Mouse (Mus musculus): Measurements from ENCODE around the gene Mccc1. TPM values are rescaled to one million over a fixed set of nuclear protein-coding genes. Genes with fewer than 3 reads are reported as not detected.

The Mccc1 gene
- total RNA-seq (2022) = 10 to 100 TPM; 33.2 to 47.1 (median 39.3) TPM

DNA sequence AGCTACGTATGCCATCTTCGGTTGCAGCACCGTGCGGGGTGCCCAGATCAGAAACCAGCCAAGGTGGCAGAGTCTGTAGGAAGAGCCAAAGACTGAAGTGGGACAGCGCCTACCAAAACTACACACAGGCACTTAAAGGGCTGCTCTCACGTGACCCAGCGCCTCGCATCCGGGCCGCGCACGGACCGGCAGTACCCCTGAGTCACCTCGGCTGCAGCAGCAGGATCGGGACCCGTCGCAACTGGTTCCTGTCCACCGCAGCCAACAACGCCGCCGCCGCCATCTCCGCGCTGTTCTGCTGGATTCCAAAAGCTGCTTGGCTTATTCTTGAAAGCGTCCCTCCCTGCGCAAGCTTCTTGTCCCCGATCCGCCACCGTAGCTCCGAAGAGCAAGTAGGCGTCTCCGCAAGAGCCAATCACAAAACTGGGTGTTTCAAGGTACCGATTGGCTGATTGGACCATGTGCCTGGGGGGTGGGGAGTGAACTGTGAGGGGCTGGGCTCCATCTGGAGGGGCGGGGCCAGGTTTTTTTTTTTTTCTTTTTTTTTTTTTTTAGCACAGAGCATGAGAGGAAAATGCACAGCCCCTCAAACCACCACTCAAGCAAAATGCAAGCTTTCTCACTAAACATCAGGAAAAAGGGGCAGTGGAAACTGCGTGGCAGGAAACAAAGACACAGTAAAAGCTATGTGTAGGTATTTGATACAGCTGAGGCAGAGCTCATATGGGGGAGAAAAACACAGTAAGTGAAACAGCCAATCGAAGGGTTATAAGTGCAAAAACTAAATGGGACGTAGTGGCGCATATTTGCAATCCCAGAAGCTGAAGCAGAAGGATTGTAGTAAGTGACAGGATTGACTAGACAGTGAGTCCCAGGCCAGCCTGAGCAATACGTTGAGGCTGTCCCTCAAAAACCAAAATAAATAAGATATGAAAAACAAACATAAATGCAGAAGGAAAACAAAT lies at the start of gene Mccc1:
Mccc1 (minus strand) TSS at position 404 of the 965 bp plus-strand sequence.
- peak; percentile 96 for DNase-seq (ENCODE audit: low spot score in 2 of 2)

DNA sequence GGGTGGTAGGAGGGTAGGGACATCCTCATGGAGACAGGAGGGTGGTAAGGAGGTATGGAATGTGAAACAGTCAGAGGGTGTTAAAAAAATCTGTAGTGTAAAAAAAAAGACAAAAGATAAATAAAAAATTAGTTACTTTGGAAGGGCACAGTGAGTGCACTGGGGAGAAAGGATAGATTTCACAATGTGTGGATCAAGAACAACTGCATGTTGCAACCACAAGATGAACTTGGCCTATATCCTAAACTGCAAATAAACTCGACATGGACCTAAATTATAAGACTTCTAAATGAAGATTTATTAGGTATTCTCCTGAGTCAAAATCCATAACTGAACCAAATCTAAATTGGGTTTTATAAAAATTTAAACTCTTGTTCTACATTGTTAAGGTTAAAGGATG lies 48.6 kb upstream of the Mccc1 start:
- DNase-seq (ENCODE audit: low spot score in 2 of 2) = no peak

DNA sequence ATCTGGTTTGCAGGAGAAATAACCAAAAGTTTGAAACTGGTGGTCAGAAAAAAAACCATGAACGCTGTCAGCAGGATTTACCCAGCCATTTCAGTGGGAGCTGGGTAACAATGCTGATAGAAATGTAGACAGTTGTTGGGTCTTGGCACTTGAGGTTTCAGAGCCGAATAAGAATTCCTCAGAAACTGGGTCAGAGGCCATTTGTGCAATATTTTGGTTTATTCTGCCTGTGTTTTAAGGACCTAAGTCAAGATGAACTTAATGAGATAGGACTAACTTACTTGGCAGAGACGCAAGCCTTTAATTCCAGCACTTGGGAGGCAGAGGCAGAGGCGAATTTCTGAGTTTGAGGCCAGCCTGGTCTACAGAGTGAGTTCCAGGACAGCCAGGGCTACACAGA lies 44.6 kb upstream of the Mccc1 start:
- no peak for DNase-seq (ENCODE audit: low spot score in 2 of 2)

DNA sequence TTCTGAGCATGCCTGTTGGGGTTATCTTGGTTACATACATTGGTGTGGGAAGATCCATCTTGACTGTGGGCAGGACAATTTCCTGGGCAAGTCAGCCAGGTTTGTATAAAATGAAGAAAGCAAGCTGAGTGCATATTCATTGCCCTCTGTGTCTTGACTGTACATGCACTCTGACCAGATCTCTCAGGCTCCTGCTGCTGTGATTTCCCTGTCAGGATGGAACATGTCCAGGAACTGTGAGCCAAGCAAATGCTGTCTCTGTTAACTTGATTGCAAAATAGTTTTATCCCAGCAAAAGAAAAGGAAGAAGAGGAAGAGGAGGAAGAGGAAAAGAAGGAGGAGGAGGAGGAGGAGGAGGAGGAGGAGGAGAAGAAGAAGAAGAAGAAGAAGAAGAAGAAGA lies 44.0 kb upstream of the Mccc1 start:
- no peak for DNase-seq (ENCODE audit: low spot score in 2 of 2)

DNA sequence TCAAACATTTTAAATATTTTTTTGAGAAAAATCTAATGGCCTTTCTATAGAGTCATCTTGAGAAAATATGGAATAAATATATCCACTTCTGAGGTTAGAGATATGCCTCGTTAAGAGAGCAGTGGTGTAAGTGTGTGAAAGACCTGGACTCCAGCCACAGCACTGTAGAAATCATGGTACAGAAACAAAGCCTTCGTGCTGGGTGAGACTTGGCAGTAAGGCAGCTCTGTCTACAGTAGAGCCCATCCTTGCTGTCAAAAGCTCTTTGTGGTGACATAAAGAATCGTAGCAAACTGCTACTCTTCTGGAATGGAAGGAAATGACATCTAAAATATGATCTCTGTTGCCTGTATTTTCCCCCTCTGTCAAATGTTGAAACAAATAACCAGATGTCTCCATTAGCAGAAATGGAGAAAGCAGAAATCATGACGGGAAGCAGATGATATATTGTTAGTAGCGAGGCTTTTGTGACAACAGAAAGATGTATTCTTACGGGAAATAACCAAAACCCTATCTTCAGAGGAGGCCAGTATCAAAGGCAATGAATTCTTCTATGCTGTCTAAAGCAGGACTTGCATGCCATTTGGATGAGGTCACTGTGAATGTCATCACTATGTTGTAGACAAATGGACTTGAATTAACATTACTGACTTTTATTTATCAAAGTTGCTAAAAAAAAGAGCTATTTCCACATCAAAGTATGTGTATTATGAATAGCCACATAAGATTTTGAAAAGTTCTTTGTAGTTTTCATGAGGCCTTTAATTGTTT lies 31.4 kb upstream of the Mccc1 start:
- no peak for DNase-seq (ENCODE audit: low spot score in 2 of 2)

DNA sequence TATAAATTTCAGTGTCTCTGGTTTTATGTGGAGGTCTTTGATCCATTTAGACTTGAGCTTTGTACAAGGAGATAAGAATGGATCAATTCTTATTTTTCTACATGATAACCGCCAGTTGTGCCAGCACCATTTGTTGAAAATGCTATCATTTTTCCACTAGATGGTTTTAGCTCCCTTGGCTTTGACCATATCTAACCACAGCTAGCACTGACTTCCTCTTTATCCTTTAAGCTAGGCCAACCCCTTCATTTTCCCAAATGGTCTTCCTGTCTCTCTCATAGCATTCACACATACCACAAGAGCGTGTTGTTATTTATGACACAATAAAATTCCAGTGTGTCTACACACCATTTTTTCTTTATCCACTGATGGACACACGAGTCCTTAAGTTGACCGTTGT lies 29.5 kb upstream of the Mccc1 start:
- no peak for DNase-seq (ENCODE audit: low spot score in 2 of 2)

DNA sequence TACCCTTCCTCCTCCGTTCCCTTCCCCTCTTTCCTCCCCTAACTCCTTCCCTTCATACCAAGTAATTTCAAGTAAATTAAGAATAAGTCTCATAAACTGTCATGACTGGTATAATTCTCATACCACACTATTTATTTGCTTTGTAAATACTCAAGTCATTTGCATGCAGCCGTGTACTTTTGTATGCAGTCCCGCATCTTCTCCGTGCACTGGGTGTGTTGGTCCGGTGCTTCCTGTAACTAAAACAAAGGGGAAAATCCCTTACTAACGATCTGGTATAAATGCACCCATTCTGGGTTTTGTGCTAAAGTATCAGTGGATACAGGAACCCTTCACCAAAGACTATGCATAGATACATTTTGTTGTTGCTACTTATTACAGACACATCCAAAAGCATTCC lies 25.3 kb upstream of the Mccc1 start:
- no peak for DNase-seq (ENCODE audit: low spot score in 2 of 2)

DNA sequence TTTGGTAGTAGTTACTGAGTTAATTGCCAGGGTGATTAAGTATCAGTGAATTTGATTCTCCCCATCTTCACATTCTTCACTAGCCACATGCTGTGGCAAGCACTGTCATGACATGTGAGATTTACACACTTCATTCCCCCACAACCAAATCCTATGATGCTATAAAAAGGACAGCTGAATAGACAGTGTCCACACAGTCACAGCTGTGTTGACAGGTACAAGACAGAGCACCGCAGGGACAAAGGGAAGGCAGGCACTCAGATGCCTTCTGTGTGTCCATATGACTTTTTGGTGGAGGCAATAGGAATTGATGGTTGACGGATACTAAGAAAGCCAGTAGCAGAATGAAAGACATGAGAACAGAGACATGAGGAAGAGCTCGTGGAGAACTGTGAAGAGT lies 10.8 kb upstream of the Mccc1 start:
- no peak for DNase-seq (ENCODE audit: low spot score in 2 of 2)

DNA sequence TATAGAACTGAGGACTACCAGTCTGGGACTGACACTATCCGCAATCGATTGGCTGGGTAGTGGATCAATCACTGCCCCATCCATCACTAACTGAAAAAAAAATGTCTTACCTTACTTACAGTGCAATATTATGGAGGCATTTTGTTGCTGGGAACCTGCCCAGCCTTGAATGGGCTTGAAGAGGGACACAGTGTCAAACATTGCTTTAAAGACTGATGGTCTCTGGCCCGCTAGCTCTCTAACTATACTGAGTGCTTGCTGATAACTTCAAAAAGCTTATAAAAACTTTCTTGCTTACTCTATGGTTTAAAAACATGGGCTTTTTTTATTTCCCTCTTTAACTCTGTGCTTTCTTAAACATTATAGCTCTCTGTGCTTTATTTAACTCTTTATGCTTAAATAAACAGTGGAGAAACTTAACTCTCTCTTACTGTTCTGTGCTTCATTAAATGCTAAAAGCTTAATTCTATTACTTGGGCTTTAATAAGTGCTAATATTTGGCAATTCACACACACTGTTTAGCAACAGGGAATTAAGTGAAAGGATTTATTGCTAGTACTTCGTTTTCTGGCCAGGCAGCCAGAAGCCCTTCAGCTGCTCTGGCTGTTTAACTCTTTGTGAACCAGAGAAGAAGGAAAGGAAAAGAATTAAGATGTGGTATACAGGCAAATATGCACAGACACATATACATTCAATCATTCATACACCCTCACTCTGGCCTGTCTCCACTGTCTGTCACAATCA lies 8.1 kb upstream of the Mccc1 start:
- DNase-seq (ENCODE audit: low spot score in 2 of 2) = no peak

DNA sequence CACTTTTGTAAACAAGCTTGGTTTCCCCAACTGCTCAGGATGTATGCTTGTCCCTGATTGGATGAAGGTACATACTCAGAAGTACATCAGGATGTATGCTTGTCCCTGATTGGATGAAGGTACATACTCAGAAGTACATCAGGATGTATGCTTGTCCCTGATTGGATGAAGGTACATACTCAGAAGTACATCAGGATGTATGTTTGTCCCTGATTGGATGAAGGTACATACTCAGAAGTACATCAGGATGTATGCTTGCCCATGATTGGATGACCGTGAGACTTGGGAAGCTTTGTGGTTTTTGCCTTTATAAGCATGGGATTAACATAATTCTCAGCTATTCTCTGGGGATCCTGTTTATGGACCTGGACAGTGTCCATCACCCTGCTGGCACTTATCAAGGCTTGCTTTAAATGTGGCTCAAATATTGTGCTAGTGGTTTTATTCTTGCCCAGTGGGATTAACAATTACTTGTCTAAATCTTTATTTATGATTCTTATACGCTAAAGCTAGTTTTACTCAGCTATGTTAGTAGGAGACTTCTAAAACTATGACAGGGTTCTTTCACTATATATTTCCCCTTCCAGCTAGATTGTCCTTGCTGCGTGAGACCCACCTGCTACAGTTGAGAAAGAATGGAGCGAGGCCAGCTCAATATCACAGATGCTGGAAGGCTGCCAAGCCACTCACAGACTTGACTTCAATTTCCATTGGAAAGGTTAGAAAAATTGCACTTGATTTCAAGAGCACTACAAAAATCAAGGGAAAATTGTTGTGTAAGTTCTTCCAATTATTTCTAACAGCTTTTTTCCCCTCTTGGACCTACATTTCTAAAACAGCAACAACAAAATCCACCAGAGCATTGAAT lies 3.8 kb upstream of the Mccc1 start:
- peak in 1 of 2 experiments; percentile 7 for DNase-seq (ENCODE audit: low spot score in 2 of 2)

DNA sequence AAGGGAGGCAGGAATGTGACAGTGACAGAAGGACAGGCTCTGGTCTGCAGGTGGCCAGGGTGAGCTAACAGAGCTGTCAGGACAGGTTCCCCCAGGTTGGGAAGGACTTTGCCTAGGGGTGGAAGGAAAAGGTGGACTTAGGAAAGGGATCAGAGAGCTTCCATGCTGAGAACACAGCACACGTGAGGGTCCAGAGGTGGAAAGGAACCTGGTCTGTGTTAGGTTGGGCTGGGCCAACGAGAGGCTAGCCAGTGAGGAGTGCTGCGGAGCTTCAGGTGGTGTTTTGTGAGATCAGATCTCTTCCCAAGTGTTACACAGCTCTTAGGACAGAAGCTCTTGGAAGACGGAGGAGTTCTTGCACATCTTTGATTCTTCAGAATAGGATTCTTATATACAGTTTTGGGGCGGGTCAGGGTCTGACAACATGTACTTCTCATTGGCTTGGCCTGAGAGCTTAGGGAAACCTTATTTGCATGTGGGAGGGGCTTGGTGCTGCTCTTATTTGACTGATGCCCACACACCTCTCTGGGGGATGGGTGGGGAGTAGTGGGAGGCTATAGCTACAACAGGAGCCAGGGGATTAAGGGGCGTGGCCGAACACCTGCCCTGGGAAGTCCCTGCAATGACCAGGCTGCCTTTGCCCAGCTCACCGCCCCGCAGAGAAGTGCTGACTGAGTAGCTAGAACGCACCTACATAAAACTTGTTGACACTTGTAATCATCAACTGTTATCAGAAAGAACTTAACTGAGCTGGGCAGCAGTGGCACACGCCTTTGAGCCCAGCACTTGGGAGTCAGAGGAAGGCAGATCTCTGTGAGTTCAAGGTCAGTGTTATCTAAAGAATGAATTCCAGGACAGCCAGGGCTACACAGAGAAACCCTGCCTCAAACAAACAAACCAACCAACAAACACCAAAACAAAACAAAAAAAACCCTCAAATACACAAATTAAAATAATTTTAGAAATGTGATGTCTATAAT lies 5.6 kb downstream of the Mccc1 start:
- DNase-seq (ENCODE audit: low spot score in 2 of 2) = no peak

DNA sequence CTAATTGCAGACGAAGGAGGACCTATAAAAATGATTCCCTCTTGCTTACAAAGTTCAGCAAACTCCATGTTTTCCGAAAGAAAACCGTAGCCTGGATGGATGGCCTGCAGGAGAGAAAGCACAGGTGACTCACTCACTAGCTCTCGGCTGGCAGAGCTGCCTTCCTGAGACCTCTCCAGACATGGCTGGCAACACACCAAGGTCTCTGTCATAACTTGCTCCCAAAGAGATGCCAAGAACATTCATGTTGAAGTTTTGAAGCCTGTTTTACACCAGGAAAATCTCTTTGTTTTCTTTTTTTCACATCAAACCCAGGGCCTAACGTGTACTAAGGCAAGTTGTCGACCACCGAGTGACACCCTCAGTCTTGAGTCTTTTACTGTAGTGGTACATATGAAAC lies 9.8 kb downstream of the Mccc1 start:
- DNase-seq (ENCODE audit: low spot score in 2 of 2) = no peak

DNA sequence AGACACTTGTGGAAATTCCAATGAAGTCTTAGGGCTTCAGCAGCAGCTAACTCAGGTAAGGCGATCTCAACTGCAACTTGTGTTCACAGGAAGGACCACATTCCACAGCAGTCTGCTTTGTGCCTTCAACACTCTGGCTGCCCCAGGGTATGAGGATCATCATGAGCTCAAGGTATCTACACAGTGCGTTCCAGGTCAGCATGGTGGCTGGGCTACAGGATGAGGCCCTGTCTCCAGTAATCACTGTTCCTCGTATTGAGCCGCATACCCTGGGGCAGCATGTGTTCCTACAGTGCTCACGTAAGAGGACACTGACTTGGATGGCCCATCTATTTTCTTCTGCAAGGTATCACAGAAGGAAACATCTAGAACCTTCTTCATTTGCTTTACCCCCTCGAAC lies 12.4 kb downstream of the Mccc1 start:
- no peak for DNase-seq (ENCODE audit: low spot score in 2 of 2)

DNA sequence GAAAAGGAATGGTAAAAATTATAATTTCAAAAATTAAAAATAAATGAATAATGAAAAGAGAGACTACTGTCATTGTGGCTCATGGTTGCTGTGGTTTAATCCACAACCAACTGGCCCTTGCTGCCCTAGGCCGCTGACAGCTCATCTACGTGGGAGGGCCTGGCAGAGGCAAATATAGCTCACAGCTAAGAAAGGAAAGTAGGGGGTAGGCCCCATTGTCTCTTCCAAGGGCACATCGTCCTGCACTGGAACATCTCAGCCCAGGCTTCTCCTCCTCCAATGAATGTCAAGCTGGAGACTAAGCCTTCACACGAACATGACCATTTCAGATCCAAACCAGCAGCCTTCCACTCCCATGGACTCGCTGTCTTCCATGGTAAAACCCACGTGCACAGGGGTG lies 14.2 kb downstream of the Mccc1 start:
- DNase-seq (ENCODE audit: low spot score in 2 of 2) = no peak

DNA sequence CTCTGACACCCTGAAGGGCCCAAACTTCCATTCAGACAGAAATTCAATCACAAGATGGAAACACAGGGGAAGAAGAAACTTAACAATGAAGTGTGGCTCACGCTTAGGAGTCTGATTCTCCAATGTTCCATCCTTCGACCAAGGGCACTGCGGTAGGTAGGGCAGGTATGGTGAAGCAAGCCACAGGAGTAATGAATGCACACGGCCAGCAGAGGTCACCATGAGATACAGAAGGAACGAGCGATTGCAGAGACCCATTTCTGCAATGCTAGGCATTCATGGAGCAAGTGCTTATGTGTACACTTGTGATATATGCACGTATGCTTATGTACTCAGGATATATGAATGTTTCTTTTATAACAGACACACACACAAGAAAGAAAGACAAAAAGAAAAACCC lies 26.9 kb downstream of the Mccc1 start:
- DNase-seq (ENCODE audit: low spot score in 2 of 2) = no peak

DNA sequence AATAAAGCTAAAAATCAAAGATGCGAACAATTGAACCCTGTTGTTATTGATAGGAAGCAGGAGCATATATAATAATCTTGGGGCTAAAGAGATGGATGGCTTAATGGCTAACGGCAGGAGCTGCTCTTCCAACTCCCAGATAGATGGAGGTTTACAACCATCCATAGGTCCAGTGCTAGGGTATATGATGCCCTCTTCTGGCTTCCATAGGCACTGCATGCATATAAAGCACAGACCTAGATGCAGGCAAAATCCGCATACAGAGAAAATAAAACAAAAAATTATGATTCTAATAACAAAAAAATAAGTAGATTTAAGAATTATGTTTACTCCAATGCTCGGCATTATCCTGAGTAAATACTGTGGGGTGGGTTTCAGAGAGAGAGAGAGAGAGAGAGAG lies 27.5 kb downstream of the Mccc1 start:
- DNase-seq (ENCODE audit: low spot score in 2 of 2) = no peak

DNA sequence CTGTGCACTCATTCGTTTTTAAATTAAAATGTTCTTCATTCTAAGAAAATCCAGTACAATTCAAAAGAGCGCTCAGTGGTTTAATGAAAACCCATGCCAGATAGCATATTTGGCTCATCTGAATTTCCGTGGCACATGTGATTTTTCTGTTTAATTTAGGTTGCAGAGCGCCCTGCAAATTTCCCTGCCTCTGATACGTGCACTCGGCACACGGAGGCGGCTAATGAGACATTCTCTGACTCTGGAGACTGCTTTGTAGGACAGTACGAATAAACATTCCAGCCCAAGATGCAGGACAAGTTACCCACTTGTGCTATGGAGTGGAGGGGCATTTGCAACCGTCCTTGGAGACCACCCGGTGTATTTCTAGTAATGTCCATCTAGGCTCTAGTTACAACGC lies 29.3 kb downstream of the Mccc1 start:
- DNase-seq (ENCODE audit: low spot score in 2 of 2) = peak in 1 of 2 experiments; percentile 12

DNA sequence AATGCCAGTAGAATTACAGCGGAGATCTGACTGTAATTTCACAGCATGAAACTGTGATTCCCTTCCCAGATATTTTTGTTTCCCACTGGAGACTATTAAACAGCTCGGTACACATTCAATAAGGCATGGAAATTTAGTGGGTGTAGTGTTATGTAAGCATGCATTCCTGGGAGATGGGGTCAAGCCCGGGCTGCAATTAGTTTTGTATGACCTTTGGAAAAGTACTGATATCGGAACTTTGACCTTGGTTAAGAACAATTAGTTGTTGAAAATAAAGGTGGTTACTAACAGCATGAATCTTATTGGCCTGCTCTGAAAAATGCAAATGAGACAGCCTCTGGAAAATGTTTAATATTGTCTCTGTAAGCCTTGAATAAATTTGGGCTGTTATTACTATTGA lies 30.0 kb downstream of the Mccc1 start:
- no peak for DNase-seq (ENCODE audit: low spot score in 2 of 2)

DNA sequence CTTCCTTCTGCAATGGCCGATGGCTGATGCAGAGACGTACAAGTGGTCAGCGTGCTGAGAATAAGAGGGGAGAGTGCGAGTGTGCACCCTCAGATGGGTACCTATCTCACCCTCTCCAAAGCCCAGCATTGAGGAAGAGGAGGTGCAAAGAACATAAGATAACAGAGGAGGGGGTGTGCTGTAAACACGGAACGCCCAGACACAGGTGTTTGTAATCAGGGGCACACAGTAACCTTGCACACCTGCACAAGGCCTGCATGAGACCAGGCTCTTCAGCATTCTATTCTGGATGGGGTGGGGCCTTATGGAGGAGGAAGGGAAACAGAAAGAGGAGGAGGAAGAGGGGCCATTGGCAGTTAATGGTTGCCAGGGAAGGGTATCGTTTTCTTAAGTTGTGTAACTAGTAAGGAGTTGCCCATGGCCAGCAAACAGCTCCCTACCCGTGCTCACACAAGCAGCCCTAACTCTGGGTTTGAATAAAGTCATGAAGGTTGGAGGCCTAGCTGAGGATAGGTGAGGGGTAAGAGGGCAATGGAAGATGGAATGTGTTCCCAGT lies 33.0 kb downstream of the Mccc1 start:
- no peak for DNase-seq (ENCODE audit: low spot score in 2 of 2)
